ENCODE assay signal across 10 mouse cellular contexts in the genomic region with DNA sequence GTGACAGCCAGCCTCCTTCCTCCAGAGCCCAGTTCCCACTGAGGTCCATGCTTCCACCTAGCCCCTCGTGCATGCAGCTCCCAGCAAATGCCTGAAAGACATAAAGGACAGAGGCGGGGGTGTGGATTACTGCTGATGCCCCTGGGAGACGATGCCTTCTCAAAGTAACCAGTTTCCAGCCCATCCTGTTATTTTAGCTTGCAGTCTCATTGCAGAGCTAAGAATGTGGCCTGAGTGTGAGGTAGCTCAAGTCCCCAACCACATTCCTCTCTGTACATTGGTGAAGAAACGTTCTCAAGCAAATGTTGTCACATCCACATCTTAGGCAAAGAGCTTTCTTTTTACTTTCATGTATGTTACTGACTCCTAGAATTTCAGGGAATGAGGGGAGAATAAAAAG. TPM values are rescaled to one million over a fixed set of nuclear protein-coding genes. Genes with fewer than 3 reads are reported as not detected.
DNase-seq lines count a peak whose midpoint lies in the region; ATAC-seq and TF ChIP-seq lines count a peak whose summit lies in the region.
"Had no signal": no experiment of that assay in that cellular context is flagged by ENCODE, and none has a peak within 500 bp of the region (broad histone marks: within the 10 kb centered on the region; RNA-seq: fewer than 3 reads in every experiment).

A gene (minus strand): TSS at position 101 of the 400 bp plus-strand sequence.

- no peaks in the 10 kb centered on the region for H3K27me3 ChIP-seq in heart, adult 2 months (ENCODE audit: control insufficient read depth, insufficient read depth, low read length)
- H3K27me3 ChIP-seq in stomach, embryonic 14.5 days (ENCODE audit: control insufficient read depth, insufficient read depth, low read length): no peaks in the 10 kb centered on the region
- no peaks in the 10 kb centered on the region for H3K27me3 ChIP-seq in stomach, postnatal 0 days (ENCODE audit: control insufficient read depth, insufficient read depth, low read length)
- no peaks in the 10 kb centered on the region for H3K27me3 ChIP-seq in heart, embryonic 16.5 days (ENCODE audit: control insufficient read depth, insufficient read depth, low read length)
- H3K27me3 ChIP-seq in myocyte (ENCODE audit: control insufficient read depth, insufficient read depth, insufficient read length): peaks cover 4% of the 10 kb centered on the region
- H3K27me3 ChIP-seq: neural tube, embryonic 13.5 days had no signal

- no peak for DNase-seq in heart, adult 2 months
- DNase-seq in heart, adult 9 months (ENCODE audit: low spot score in 2 of 2): no peak
- no peak for DNase-seq in stomach, postnatal 0 days (ENCODE audit: low spot score)
- no peak for DNase-seq in thymus, postnatal 14 days
- no peak for DNase-seq in urinary bladder, postnatal 25 days (ENCODE audit: low spot score)

- no peak within 1 kb of the TSS for H3K4me2 ChIP-seq in stomach, embryonic 14.5 days (replicated peaks; ENCODE audit: low read depth, low read length)
- no peak within 1 kb of the TSS for H3K4me2 ChIP-seq in stomach, postnatal 0 days (replicated peaks; ENCODE audit: low read depth)
- no peak within 1 kb of the TSS for H3K4me2 ChIP-seq in heart, embryonic 16.5 days (ENCODE audit: low read depth, low read length)
- no peak within 1 kb of the TSS for H3K4me2 ChIP-seq in myocyte (ENCODE audit: low read depth)
- H3K4me2 ChIP-seq: neural tube, embryonic 13.5 days had no signal

- H3K9ac ChIP-seq in heart, adult 2 months (ENCODE audit: low read depth, low read length): no peak within 1 kb of the TSS
- no peak within 1 kb of the TSS for H3K9ac ChIP-seq in stomach, embryonic 14.5 days (replicated peaks; ENCODE audit: low read depth, low read length)
- H3K9ac ChIP-seq in stomach, postnatal 0 days (ENCODE audit: low read length): no peak within 1 kb of the TSS
- H3K9ac ChIP-seq in heart, embryonic 16.5 days (ENCODE audit: low read length): no peak within 1 kb of the TSS
- H3K9ac ChIP-seq: neural tube, embryonic 13.5 days had no signal

- no peaks in the 10 kb centered on the region for H3K79me2 ChIP-seq in heart, adult 2 months (replicated peaks; ENCODE audit: control insufficient read depth, insufficient read depth, low read length)
- no peaks in the 10 kb centered on the region for H3K79me2 ChIP-seq in myocyte (ENCODE audit: control insufficient read depth, insufficient read depth)

- no peaks in the 10 kb centered on the region for H3K36me3 ChIP-seq in heart, adult 2 months (ENCODE audit: control insufficient read depth, insufficient read depth, low read length)
- H3K36me3 ChIP-seq in stomach, embryonic 14.5 days (ENCODE audit: control insufficient read depth, insufficient read depth, low read length): no peaks in the 10 kb centered on the region
- no peaks in the 10 kb centered on the region for H3K36me3 ChIP-seq in stomach, postnatal 0 days (ENCODE audit: control insufficient read depth, insufficient read depth, low read length)
- no peaks in the 10 kb centered on the region for H3K36me3 ChIP-seq in heart, embryonic 16.5 days (ENCODE audit: control insufficient read depth, insufficient read depth)
- H3K36me3 ChIP-seq in myocyte (ENCODE audit: control insufficient read depth, insufficient read depth): no peaks in the 10 kb centered on the region
- H3K36me3 ChIP-seq: neural tube, embryonic 13.5 days had no signal

- H3K9me3 ChIP-seq in stomach, embryonic 14.5 days (ENCODE audit: control insufficient read depth, low read depth, low read length): no peaks in the 10 kb centered on the region
- no peaks in the 10 kb centered on the region for H3K9me3 ChIP-seq in stomach, postnatal 0 days (ENCODE audit: control insufficient read depth, low read length)
- 0 out of 2 replicates have a peak, but pooled peaks cover 2% of the 10 kb centered on the region for H3K9me3 ChIP-seq in heart, embryonic 16.5 days (replicated peaks; ENCODE audit: control insufficient read depth, low read length)
- H3K9me3 ChIP-seq: neural tube, embryonic 13.5 days had no signal

- no peak within 1 kb of the TSS for H3K4me3 ChIP-seq in heart, adult 2 months
- H3K4me3 ChIP-seq in stomach, embryonic 14.5 days (ENCODE audit: low read depth, low read length): no peak within 1 kb of the TSS
- H3K4me3 ChIP-seq in stomach, postnatal 0 days (ENCODE audit: low read depth, low read length): no peak within 1 kb of the TSS
- no peak within 1 kb of the TSS for H3K4me3 ChIP-seq in heart, embryonic 16.5 days (ENCODE audit: low read length)
- H3K4me3 ChIP-seq in myocyte: no peak within 1 kb of the TSS
- H3K4me3 ChIP-seq: erythroblast, embryonic 14.5 days; neural tube, embryonic 13.5 days had no signal

- no peak within 1 kb of the TSS for H3ac ChIP-seq in myocyte (ENCODE audit: control insufficient read depth, insufficient read length)

- intact Hi-C loops in heart, adult 2 months (cut with DNase I): loop anchor here (5.0 kb wide), 1 partner anchor 52 kb away; no protein-coding TSS in a partner anchor

- WGBS in heart, adult 2 months: 59% methylated on average over 4 of the region's 4 CpGs
- WGBS in stomach, embryonic 14.5 days: 56% methylated on average over 4 of the region's 4 CpGs
- 55% methylated on average over 4 of the region's 4 CpGs for WGBS in stomach, postnatal 0 days
- WGBS in heart, embryonic 16.5 days: 55% methylated on average over 4 of the region's 4 CpGs

- TF ChIP-seq POLR2A in heart, adult 2 months (IDR thresholded peaks at IDR 0.05; ENCODE audit: insufficient read depth, low read depth, low read length): no peak
- TF ChIP-seq POLR2A in myocyte (IDR thresholded peaks at IDR 0.05; ENCODE audit: insufficient read length, low read depth): no peak

- H3K4me1 ChIP-seq in heart, adult 2 months (ENCODE audit: control insufficient read depth, insufficient read depth, low read length): peaks cover 17% of the 10 kb centered on the region
- H3K4me1 ChIP-seq in stomach, embryonic 14.5 days (ENCODE audit: control insufficient read depth, insufficient read depth, low read length): peaks cover 10% of the 10 kb centered on the region; the same call in 1 of the 2 replicates
- peaks cover 5% of the 10 kb centered on the region; the same call in 1 of the 2 replicates for H3K4me1 ChIP-seq in stomach, postnatal 0 days (replicated peaks; ENCODE audit: control insufficient read depth, insufficient read depth)
- H3K4me1 ChIP-seq in heart, embryonic 16.5 days (ENCODE audit: control insufficient read depth, insufficient read depth, low read length): peaks cover 30% of the 10 kb centered on the region

- H3K27ac ChIP-seq in heart, adult 2 months: no peak within 1 kb of the TSS
- H3K27ac ChIP-seq in stomach, embryonic 14.5 days (ENCODE audit: low read length): no peak within 1 kb of the TSS
- H3K27ac ChIP-seq in stomach, postnatal 0 days (replicated peaks): no peak within 1 kb of the TSS
- H3K27ac ChIP-seq in heart, embryonic 16.5 days (ENCODE audit: low read length): no peak within 1 kb of the TSS
- H3K27ac ChIP-seq: neural tube, embryonic 13.5 days had no signal

- TF ChIP-seq CTCF in heart, adult 2 months (IDR thresholded peaks at IDR 0.05): no peak
- no peak for TF ChIP-seq CTCF in stomach, postnatal 0 days (IDR thresholded peaks at IDR 0.05; ENCODE audit: low read depth)

- TF ChIP-seq EP300 in heart, adult 2 months (IDR thresholded peaks at IDR 0.05; ENCODE audit: insufficient read depth, low read depth, low read length): no peak
- no peak for TF ChIP-seq EP300 in stomach, postnatal 0 days (optimal IDR thresholded peaks at IDR 0.05)

- no peak for ATAC-seq in stomach, embryonic 14.5 days (ENCODE audit: insufficient number of reproducible peaks, insufficient read depth, low FRiP score, low read depth)
- no peak for ATAC-seq in stomach, postnatal 0 days (ENCODE audit: low FRiP score, low TSS enrichment)
- ATAC-seq in heart, embryonic 16.5 days (replicated peaks; ENCODE audit: extremely low read depth, insufficient read depth, low FRiP score): no peak

TF ChIP-seq in myocyte, 11 proteins besides CTCF, POLR2A, EP300 and RAD21:
- no peak for TF ChIP-seq MAX (IDR thresholded peaks at IDR 0.05; ENCODE audit: low read depth)
- no peak for TF ChIP-seq E2F4 (IDR thresholded peaks at IDR 0.05; ENCODE audit: insufficient read depth)
- TF ChIP-seq TCF12 (IDR thresholded peaks at IDR 0.05; ENCODE audit: insufficient read depth, poor library complexity, severe bottlenecking): no peak
- TF ChIP-seq MYOG (IDR thresholded peaks at IDR 0.05; ENCODE audit: control insufficient read depth in 1 of 3, insufficient read depth in 1 of 3, insufficient read length in 2 of 3, low read depth in 2 of 3): no peak

RNA-seq across cellular contexts. Expression of the gene that starts here (rescaled TPM):
- 10 to 100 TPM; 58.3 to 59.5 TPM for total RNA-seq in heart, adult 2 months (2021)
- polyA plus RNA-seq in heart, adult 2 months (2012; rRNA removed): 27.4 and 41.1 TPM in 2 replicates
- polyA plus RNA-seq in stomach, embryonic 14.5 days (2014; fragmentation: Nextera tagmentation; extraction: Ambion mirVana): 31.8 and 35.3 TPM in 2 replicates
- 7.3 and 7.7 TPM in 2 replicates for polyA plus RNA-seq in stomach, postnatal 0 days (2015; fragmentation: Nextera tagmentation; extraction: Ambion mirVana)
- 17.8 and 19.1 TPM in 2 replicates for polyA plus RNA-seq in heart, embryonic 16.5 days (2015; fragmentation: Nextera tagmentation; extraction: Ambion mirVana)
- polyA plus RNA-seq in myocyte (2012; fragmentation: generic; extraction: Trizol): 37.3 TPM
